Mouse (Mus musculus) intestine, embryonic 15.5 days (tissue): ENCODE data around the gene Aasdh. TPM values are rescaled to one million over a fixed set of nuclear protein-coding genes. Genes with fewer than 3 reads are reported as not detected.

Source experiments
- ATAC-seq: fragments of 200-750 bp; cut with Nextera tagmentation; 2 replicates; pipeline ENCODE4 v1.8.0; 2017; ENCODE audit warnings: moderate TSS enrichment, moderate library complexity
- H3K27ac ChIP-seq: fragments of 300-500 bp; sonication (generic); 2 replicates; pipeline ENCODE4 v1.5.1; 2015; ENCODE audit warnings: mild to moderate bottlenecking, inconsistent platforms
- H3K27me3 ChIP-seq: fragments of 300-500 bp; sonication (generic); replicated peaks from 2 replicates; pipeline ENCODE4 v1.6.1; 2015; ENCODE audit warnings: inconsistent platforms
- H3K36me3 ChIP-seq: fragments of 300-500 bp; sonication (generic); 2 replicates; pipeline ENCODE4 v1.6.1; 2015; ENCODE audit warnings: inconsistent platforms
- H3K4me1 ChIP-seq: fragments of 300-500 bp; sonication (generic); replicated peaks from 2 replicates; pipeline ENCODE4 v1.6.1; 2015; ENCODE audit warnings: inconsistent platforms
- H3K4me2 ChIP-seq: fragments of 300-500 bp; sonication (generic); replicated peaks from 2 replicates; pipeline ENCODE4 v1.6.1; 2015; ENCODE audit warnings: mild to moderate bottlenecking, inconsistent platforms
- H3K4me3 ChIP-seq: fragments of 300-500 bp; sonication (generic); replicated peaks from 2 replicates; pipeline ENCODE4 v1.5.1; 2015; ENCODE audit warnings: inconsistent platforms
- H3K9ac ChIP-seq: fragments of 300-500 bp; sonication (generic); 2 replicates; pipeline ENCODE4 v1.6.1; 2015; ENCODE audit warnings: inconsistent platforms
- H3K9me3 ChIP-seq: fragments of 300-500 bp; sonication (generic); 2 replicates; pipeline ENCODE4 v1.6.1; 2016; ENCODE audit warnings: inconsistent platforms
- WGBS: fragments of 180-500 bp; shearing (Covaris S2); methylation state at CpG from one replicate; pipeline ENCODE4 v1.1.7; 2015; 5-methylcytosine and 5-hydroxymethylcytosine counted together
- polyA plus RNA-seq: library from polyadenylated mRNA; unstranded; fragments of >200 nt; fragmentation: Nextera tagmentation; extraction: Ambion mirVana; gene quantifications from 2 replicates; pipeline ENCODE4 v1.2.1, GENCODE M21; 2015

The Aasdh gene
- polyA plus RNA-seq, 1 experiment from 2014 or later = 14.2 TPM

DNA sequence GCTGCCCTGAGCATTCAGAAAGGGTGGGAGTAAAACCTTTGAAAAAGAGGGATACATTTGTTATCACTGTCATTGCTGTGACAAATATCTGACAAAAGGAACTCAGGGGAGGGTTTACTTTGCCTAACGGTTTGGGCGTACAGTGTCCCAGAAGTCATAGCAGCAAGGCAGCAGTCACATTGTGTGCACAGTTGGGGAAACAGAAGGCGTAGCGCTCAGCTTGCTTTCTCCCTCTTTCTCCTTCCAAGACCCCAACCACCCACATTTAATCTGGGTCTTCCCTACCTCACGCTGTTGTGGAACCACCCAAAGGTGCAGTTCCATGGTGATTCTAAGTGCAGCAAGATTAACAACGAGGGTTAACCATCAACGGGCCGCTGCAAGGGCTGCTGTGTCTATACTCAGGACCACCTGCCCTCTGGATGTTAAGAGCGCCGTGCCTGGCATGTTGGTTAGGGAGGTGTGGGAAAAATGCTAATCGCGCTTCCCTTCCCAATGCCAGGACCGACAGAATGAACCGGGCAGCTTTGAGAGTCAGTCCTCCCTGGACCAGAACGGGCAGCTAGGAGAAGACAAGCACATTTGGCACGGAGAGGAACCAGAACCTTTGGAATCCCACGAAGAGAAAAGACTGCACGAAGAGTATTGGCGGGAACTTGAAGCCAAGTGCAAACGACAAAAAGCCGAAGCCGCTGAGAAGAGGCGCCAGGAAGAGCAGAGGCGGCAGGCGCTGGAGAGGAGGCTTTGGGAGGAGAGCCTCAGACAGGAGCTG is 49.3 kb downstream of the Aasdh start:
- no peak for ATAC-seq
- peak overlapping the region; percentile 78 for H3K4me2 ChIP-seq
- peak overlapping the region; percentile 41; the same call in 1 of the 2 replicates for H3K9ac ChIP-seq
- H3K9me3 ChIP-seq = no peaks in the 10 kb centered on the region
- WGBS = 44% methylated on average over 24 of the region's 25 CpGs
- H3K36me3 ChIP-seq = no peaks in the 10 kb centered on the region
- H3K4me1 ChIP-seq = peaks cover 6% of the 10 kb centered on the region; the same call in 1 of the 2 replicates
- no peaks in the 10 kb centered on the region for H3K27me3 ChIP-seq
- H3K27ac ChIP-seq = no peak overlapping the region
- H3K4me3 ChIP-seq = peak overlapping the region; percentile 38

DNA sequence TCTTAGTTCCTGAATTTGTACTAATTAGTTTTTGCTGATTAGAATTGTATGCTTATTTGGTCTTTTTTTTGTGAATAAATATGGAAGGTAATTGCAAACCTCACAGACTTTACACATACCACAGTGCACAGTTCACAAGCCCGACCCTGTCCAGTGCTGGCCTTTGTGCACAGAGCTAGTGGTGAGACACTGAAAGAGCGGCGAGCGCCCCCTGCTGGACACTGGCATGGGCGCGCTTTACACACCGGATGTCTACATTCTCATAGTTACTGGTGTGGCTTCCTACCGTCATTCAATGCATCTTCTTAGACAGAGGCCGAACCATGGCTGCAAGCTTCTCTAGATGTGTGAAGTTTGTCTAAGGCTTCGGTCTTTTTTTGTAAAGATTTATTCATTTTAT is 51.8 kb downstream of the Aasdh start:
- ATAC-seq = peak; percentile 88
- peaks cover 6% of the 10 kb centered on the region; the same call in 1 of the 2 replicates for H3K4me1 ChIP-seq

DNA sequence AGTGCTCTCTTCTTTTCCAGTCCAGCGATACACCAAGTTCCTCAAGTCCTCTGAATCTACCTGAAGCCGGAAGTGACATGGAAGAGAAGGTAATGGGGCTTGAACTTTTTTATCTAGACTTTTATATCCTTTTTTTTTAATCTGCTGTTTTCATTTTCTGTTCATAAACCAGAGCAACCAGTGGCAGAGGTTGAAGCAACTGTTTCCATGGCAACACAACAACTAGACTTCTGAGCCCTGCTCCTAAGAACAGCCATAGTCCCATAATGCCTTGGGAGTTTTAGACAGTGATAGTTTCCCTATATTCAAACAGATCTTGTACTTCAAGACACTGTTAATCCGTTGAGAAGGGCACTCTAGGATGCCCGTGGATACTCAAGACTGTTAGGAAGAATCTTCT is 54.0 kb downstream of the Aasdh start:
- H3K9ac ChIP-seq = no peak overlapping the region
- WGBS = 80% methylated on average over 4 of the region's 4 CpGs
- H3K4me1 ChIP-seq = no peaks in the 10 kb centered on the region; the same call in 1 of the 2 replicates
- H3K27me3 ChIP-seq = no peaks in the 10 kb centered on the region
- no peak overlapping the region for H3K4me2 ChIP-seq
- H3K36me3 ChIP-seq = no peaks in the 10 kb centered on the region
- ATAC-seq = no peak
- no peaks in the 10 kb centered on the region for H3K9me3 ChIP-seq
- H3K4me3 ChIP-seq = no peak overlapping the region
- no peak overlapping the region for H3K27ac ChIP-seq

More for the DNA sequence above, 51.8 kb downstream of the Aasdh start:
- H3K27ac ChIP-seq = no peak overlapping the region
- H3K4me3 ChIP-seq = no peak overlapping the region
- H3K36me3 ChIP-seq = no peaks in the 10 kb centered on the region
- H3K9me3 ChIP-seq = no peaks in the 10 kb centered on the region
- no peak overlapping the region for H3K4me2 ChIP-seq
- no peak overlapping the region for H3K9ac ChIP-seq
- no peaks in the 10 kb centered on the region for H3K27me3 ChIP-seq
- WGBS = 18% methylated on average over 10 of the region's 10 CpGs

DNA sequence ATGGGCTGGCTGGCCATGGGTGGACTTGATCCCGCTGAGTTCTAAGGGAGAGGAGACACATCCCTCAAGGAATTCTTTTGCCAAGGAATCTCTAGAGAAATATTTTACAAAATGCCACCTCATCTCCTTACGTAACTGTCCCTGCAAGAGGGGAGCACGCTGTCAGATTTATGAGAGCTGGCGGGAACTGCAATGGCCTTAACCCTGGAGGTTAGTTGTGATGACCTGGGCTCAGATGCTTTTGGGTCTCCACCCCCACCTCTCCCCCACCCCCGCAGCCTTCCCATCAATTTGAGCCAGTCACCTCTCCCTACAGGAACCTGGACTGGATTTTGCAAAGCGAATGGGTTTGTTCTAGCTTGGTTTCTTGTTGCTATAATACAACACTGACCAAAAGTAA is 58.2 kb downstream of the Aasdh start:
- no peak overlapping the region for H3K4me2 ChIP-seq
- no peak overlapping the region for H3K27ac ChIP-seq
- WGBS = 87% methylated on average over 6 of the region's 6 CpGs
- H3K4me3 ChIP-seq = no peak overlapping the region
- no peaks in the 10 kb centered on the region for H3K9me3 ChIP-seq
- H3K4me1 ChIP-seq = no peaks in the 10 kb centered on the region
- H3K27me3 ChIP-seq = no peaks in the 10 kb centered on the region
- H3K36me3 ChIP-seq = no peaks in the 10 kb centered on the region
- no peak for ATAC-seq
- H3K9ac ChIP-seq = no peak overlapping the region

DNA sequence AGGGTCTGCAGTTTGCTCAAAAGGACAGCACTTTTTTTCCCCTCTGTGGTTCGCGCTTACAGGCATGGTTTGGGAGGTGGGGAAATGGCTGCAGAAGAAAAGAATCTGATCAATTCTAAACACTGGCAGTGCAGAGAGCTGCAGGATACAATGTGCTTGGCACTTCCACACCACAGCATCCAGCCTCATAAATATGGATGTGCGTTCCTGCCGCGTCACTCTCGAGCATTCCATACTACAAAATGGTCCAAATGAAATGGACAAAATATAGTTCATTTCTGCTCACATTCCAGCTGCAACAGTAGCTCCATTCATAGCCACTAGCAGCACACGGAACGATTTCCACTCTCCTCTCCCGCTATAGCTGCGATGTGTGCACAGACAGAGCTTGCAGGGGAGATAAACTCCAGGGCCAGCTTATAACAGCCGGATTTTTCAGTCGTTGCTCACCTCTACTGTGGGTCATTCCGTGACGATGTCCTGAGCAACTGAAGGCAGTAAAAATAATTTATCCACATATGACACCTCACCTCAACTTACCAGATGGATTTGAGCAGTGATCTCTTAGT is 60.6 kb downstream of the Aasdh start:
- WGBS = 65% methylated on average over 14 of the region's 14 CpGs
- no peak overlapping the region for H3K27ac ChIP-seq
- no peak overlapping the region for H3K9ac ChIP-seq
- no peaks in the 10 kb centered on the region for H3K36me3 ChIP-seq
- no peak overlapping the region for H3K4me2 ChIP-seq
- H3K27me3 ChIP-seq = no peaks in the 10 kb centered on the region
- H3K4me3 ChIP-seq = no peak overlapping the region
- no peaks in the 10 kb centered on the region for H3K9me3 ChIP-seq
- no peak for ATAC-seq
- 0 out of 2 replicates have a peak, but pooled peaks cover 2% of the 10 kb centered on the region for H3K4me1 ChIP-seq

DNA sequence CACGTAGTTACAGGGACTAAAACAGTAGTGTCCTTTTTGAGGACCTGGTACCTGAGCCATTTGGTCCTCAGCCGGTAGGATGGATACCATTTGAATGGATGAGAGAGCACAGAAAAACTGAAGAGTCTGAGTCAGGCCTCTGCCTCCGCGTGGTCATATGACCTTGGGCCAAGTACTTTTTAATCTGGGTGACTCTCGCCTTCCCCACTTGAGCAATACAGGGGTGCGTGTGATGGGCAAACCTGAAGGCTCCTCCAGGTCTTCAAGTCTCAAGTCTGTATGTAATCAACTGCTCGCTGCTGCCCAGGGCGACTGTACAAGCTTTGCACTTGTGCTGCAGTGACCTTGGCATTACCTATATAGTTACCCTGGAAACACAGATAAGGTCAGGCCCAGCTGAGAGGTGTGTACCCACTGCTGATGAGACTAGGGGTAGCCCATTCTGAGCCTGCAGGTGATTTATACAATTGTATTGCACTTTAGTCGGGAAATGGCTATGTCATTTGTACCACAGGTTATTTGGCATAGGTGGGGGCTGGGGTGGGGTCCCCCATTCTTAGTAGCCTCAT is 61.4 kb downstream of the Aasdh start:
- no peaks in the 10 kb centered on the region for H3K27me3 ChIP-seq
- H3K9me3 ChIP-seq = no peaks in the 10 kb centered on the region
- H3K4me1 ChIP-seq = 0 out of 2 replicates have a peak, but pooled peaks cover 2% of the 10 kb centered on the region
- no peak overlapping the region for H3K9ac ChIP-seq
- no peaks in the 10 kb centered on the region for H3K36me3 ChIP-seq
- WGBS = 77% methylated on average over 9 of the region's 9 CpGs
- no peak overlapping the region for H3K27ac ChIP-seq
- ATAC-seq = peak; percentile 52
- no peak overlapping the region for H3K4me2 ChIP-seq
- no peak overlapping the region for H3K4me3 ChIP-seq

DNA sequence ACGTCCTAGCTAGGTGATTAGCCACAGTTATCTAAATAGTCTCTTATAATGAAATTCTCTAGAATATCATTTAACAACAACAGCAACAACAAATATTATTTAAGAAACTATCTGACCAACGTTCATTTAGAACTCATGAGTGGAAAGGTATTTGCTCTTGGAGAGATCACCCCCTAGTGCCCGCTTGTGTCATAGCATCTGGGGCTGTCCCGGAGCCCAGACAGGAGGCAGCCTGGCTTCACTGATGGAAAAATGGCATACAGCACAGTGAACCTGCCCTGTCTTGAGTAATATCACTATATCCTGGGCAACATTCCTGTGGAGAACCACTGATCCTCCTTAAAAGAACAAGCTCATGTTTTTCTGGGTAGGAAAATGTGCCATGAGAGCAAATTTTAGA is 61.9 kb downstream of the Aasdh start:
- Histone ChIP-seq H3K36me3 (no peaks in the 10 kb centered on the region), H3K27ac (no peak overlapping the region), H3K4me1 (0 out of 2 replicates have a peak, but pooled peaks cover 2% of the 10 kb centered on the region), H3K4me3 (no peak overlapping the region), H3K4me2 (no peak overlapping the region), H3K9me3 (no peaks in the 10 kb centered on the region), H3K27me3 (no peaks in the 10 kb centered on the region), H3K9ac (no peak overlapping the region)
- ATAC-seq = peak; percentile 47; the same call in 1 of the 2 replicates
- WGBS = 18% methylated on average over 4 of the region's 4 CpGs

DNA sequence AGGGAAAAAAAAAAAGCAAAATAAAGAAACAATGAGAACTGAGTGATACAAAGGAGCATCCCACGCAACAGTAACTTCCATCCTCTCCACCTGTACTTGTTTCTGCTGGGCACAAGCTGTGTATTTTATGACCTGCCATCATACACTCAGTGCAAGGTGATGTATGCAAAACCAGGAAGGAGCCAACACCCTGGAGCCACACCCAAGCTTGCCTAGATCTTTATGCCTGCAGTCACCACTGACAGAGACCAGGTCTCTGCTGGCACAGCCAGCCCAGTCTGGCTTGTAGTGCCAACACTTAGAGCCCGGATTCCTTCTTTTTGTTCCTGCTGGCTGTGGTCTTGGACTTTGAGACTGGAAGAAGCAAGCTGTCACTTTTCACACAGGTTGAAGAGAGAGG is 63.5 kb downstream of the Aasdh start:
- H3K9me3 ChIP-seq = no peaks in the 10 kb centered on the region
- peak; percentile 72 for ATAC-seq
- H3K27ac ChIP-seq = no peak overlapping the region
- 0 out of 2 replicates have a peak, but pooled peaks cover 2% of the 10 kb centered on the region for H3K4me1 ChIP-seq
- 79% methylated on average over 2 of the region's 2 CpGs for WGBS
- no peak overlapping the region for H3K4me3 ChIP-seq
- no peak overlapping the region for H3K4me2 ChIP-seq
- H3K27me3 ChIP-seq = no peaks in the 10 kb centered on the region
- no peak overlapping the region for H3K9ac ChIP-seq
- no peaks in the 10 kb centered on the region for H3K36me3 ChIP-seq

DNA sequence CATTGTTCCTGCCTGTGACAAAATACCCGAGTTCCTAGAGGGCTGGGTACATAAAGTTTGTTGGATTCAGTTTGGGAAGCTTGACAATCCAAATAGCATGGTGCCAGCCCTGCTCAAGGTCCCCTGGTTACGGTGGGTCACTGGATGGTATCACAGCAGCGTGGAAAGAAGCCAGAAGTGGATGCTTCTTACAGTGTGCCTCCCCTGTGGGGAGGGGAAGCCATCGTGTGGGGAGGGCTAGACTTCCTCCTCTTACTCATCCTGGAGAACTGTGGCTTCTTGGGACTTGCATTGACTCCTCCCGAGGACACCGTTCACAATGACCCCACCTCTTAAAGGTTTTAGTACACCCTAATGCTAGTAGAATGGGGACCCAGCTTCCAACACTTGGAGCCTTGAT is 65.5 kb downstream of the Aasdh start:
- WGBS = 85% methylated on average over 6 of the region's 6 CpGs
- no peak for ATAC-seq
- Histone ChIP-seq H3K27me3 (no peaks in the 10 kb centered on the region), H3K27ac (no peak overlapping the region), H3K4me2 (no peak overlapping the region), H3K9ac (no peak overlapping the region), H3K4me1 (0 out of 2 replicates have a peak, but pooled peaks cover 2% of the 10 kb centered on the region), H3K9me3 (no peaks in the 10 kb centered on the region), H3K4me3 (no peak overlapping the region), H3K36me3 (no peaks in the 10 kb centered on the region)

DNA sequence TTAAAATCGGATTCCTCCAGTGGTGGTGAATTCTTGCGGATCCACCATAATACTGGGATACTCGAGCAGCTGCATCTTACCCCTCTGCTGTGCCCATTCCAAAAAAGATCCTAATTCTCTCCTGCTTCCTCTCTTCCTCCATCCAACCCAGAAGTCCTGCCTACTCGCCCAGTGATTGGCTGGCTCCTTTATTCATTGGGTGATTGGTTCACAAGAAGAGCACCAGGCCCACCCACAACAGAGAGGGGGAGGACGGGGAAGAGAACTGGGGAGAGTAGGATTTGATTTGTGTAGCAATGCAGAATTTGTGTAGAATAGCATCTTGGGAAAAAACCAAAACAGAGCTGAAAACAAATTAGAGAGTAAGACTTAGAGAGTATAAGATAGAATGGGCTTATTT is 68.3 kb downstream of the Aasdh start:
- Histone ChIP-seq H3K4me1 (0 out of 2 replicates have a peak, but pooled peaks cover 2% of the 10 kb centered on the region), H3K9ac (no peak overlapping the region), H3K36me3 (no peaks in the 10 kb centered on the region), H3K4me3 (no peak overlapping the region), H3K4me2 (no peak overlapping the region), H3K9me3 (no peaks in the 10 kb centered on the region), H3K27me3 (no peaks in the 10 kb centered on the region), H3K27ac (no peak overlapping the region)
- WGBS = 57% methylated on average over 5 of the region's 5 CpGs
- ATAC-seq = no peak

DNA sequence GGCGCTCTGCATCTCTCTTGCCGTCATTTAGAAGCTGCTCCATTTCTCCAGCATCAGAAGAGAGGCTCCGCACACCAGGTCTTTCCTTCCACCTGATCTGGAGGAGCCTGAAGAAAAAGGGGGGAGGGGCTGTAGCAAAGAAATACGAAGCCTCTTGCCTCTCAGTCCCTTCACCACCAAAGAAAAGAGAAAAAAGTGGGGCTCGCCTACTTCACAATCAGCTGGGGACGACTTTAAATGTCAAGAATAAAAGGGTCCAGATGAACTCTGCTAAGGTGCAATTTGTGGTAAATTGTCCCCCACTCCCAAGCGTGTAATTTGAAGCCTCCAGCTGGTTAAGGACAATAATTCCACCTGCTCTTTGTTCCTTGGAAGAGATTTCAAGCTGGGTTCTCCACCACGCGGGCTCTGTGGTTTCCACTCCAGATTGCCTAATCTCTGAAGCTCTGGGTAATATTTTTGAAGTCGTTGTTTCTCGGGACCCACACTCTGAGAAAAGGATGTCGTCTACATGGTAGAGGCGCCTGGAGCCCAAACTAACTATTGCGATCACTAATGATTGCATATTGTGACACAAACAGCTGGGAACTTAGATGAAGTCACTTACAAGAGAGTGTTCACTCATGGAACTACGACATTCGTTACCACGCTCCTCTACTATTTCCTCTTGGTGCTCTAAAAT is 72.6 kb downstream of the Aasdh start:
- no peak for ATAC-seq
- Histone ChIP-seq H3K9ac (no peak overlapping the region), H3K4me3 (no peak overlapping the region), H3K4me1 (no peaks in the 10 kb centered on the region), H3K9me3 (no peaks in the 10 kb centered on the region), H3K27me3 (no peaks in the 10 kb centered on the region), H3K36me3 (no peaks in the 10 kb centered on the region), H3K27ac (no peak overlapping the region), H3K4me2 (no peak overlapping the region)
- 81% methylated on average over 17 of the region's 17 CpGs for WGBS

DNA sequence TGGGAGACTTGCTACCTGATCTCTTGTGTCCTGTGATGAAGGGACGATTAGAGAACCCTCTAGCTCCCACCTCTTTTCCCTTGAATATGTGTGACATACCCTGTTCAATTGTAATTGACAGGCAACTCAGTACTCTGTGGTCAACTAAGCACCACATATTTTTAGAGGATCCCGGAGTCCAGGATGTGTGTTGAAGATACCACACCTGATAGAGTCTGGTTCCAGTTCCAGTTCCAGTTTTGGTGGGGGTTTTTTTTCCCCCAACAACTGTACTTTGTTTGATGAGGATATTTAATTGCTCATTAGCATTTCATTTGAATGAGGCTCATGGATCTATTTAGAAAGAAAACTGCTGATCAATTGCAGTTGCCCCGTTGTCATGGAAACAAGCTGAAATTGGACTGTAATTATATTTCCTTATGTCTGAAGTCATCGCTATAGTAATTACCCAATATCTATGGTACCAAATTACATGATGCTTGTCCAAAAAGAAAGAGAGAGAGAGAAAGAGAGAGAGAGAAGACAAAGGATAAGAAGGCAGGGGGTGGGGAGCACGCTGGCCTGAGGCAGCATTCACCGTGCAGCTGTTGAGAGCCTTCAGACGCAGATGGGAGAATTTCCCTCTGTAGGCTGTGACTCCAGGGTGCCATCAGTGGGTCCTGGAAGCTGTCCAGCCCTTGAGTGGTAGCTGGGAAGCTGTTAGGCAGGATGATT is 76.6 kb downstream of the Aasdh start:
- no peaks in the 10 kb centered on the region for H3K9me3 ChIP-seq
- no peak overlapping the region for H3K4me2 ChIP-seq
- no peaks in the 10 kb centered on the region for H3K36me3 ChIP-seq
- no peaks in the 10 kb centered on the region for H3K27me3 ChIP-seq
- H3K9ac ChIP-seq = no peak overlapping the region
- no peaks in the 10 kb centered on the region for H3K4me1 ChIP-seq
- WGBS = 84% methylated on average over 7 of the region's 7 CpGs
- no peak overlapping the region for H3K27ac ChIP-seq
- H3K4me3 ChIP-seq = no peak overlapping the region
- no peak for ATAC-seq
